Mouse (Mus musculus): ENCODE data around the gene Pcsk7.

- no peak for TF ChIP-seq POLR2A (IDR thresholded peaks at IDR 0.05; ENCODE audit: insufficient read depth, low read depth, low read length)
- no peak for TF ChIP-seq CTCF (IDR thresholded peaks at IDR 0.05; ENCODE audit: insufficient read depth, low read depth, low read length)
These were observed 39.4 kb downstream of the Pcsk7 start for GRCm38 (mm10) chr9:45945721-45946120.

Measured in olfactory bulb, adult 2 months (tissue).